15 mouse cellular contexts compared by ENCODE assay signal in the genomic region with DNA sequence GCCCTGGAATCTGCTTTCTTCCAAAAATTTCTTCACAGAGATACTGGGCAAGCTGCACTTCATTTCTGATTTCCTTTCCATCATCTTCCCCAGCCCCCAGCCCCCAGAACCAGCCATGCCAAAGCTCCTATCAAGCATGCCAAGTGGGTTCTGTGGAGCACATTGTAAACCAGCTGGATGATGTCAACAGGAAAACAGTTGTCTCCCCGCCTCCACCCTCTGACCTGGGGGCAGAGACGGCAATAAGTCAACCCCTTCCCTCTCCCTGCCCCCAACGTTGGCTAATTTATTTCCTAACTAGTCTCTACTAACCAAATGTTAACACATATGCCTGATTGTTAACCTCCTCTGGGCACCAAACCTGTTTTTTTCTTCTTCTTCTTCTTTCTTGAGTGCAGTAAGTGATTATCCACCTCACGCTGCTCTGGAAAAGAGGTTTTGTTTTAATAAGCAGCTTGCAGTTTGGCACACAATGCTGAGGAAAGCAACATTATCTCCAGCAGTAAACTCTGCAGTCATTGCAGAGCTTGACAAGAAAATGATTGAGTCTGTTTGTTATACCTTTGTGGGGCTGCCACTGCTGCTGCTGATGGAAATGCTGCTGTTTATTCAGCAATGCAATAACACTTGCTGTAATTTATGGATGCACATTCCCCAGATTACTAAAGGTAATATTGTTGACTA.
DNase-seq lines count a peak whose midpoint lies in the region; ATAC-seq lines count a peak whose summit lies in the region.
"Had no signal": no experiment of that assay in that cellular context is flagged by ENCODE, and none has a peak within 500 bp of the region (broad histone marks: within the 10 kb centered on the region; RNA-seq: fewer than 3 reads in every experiment).

No protein-coding gene starts in this region.

- 26% methylated on average over 4 of the region's 4 CpGs for WGBS in hindbrain, embryonic 15.5 days
- 29% methylated on average over 4 of the region's 4 CpGs for WGBS in hindbrain, embryonic 11.5 days

- no peaks in the 10 kb centered on the region for H3K9me3 ChIP-seq in hindbrain, embryonic 15.5 days
- no peaks in the 10 kb centered on the region for H3K9me3 ChIP-seq in hindbrain, embryonic 11.5 days (ENCODE audit: control insufficient read depth, low read length)
- H3K9me3 ChIP-seq: heart, embryonic 13.5 days; midbrain, embryonic 13.5 days; neural tube, embryonic 12.5 days had no signal

- H3K4me3 ChIP-seq in hindbrain, embryonic 15.5 days: no peak overlapping the region
- no peak overlapping the region for H3K4me3 ChIP-seq in hindbrain, embryonic 11.5 days (ENCODE audit: low read depth, low read length)
- H3K4me3 ChIP-seq: heart, embryonic 13.5 days; midbrain, embryonic 13.5 days; neural tube, embryonic 12.5 days had no signal

- DNase-seq in hindbrain, embryonic 11.5 days (ENCODE audit: low spot score): no peak
- DNase-seq in embryo, embryonic 9.5 days (ENCODE audit: extremely low spot score): peak; percentile 58
- peak; percentile 49 to 65 for DNase-seq in kidney, postnatal 4 days
- peak; percentile 39 for DNase-seq in neural tube, embryonic 10.5 days (ENCODE audit: extremely low spot score, low spot score)
- no peak for DNase-seq in thymus, postnatal 4 days
- DNase-seq: cerebellum, postnatal 14 days; gastrocnemius, postnatal 14 days; thymus, adult 2 months had no signal

- H3K27me3 ChIP-seq in hindbrain, embryonic 15.5 days: no peaks in the 10 kb centered on the region
- no peaks in the 10 kb centered on the region for H3K27me3 ChIP-seq in hindbrain, embryonic 11.5 days (ENCODE audit: control insufficient read depth, insufficient read depth, low read length)

- H3K36me3 ChIP-seq in hindbrain, embryonic 15.5 days: no peaks in the 10 kb centered on the region
- H3K36me3 ChIP-seq in hindbrain, embryonic 11.5 days (ENCODE audit: control insufficient read depth, insufficient read depth, low read length): no peaks in the 10 kb centered on the region
- H3K36me3 ChIP-seq: heart, embryonic 13.5 days; midbrain, embryonic 13.5 days; neural tube, embryonic 12.5 days had no signal

- no peak overlapping the region for H3K9ac ChIP-seq in hindbrain, embryonic 15.5 days
- no peak overlapping the region for H3K9ac ChIP-seq in hindbrain, embryonic 11.5 days (ENCODE audit: low read depth, low read length)
- H3K9ac ChIP-seq: heart, embryonic 13.5 days; hindbrain, embryonic 14.5 days; liver, embryonic 14.5 days; midbrain, embryonic 13.5 days; neural tube, embryonic 12.5 days had no signal

- ATAC-seq in hindbrain, embryonic 15.5 days (ENCODE audit: low FRiP score, low read depth): no peak
- no peak for ATAC-seq in hindbrain, embryonic 11.5 days (ENCODE audit: low FRiP score)
- ATAC-seq in activated CD4-positive, CD25-positive, alpha-beta regulatory T cell, adult 4 months: no peak
- ATAC-seq: midbrain, embryonic 13.5 days had no signal

- no peak overlapping the region for H3K4me2 ChIP-seq in hindbrain, embryonic 15.5 days
- H3K4me2 ChIP-seq in hindbrain, embryonic 11.5 days (replicated peaks; ENCODE audit: low read depth, low read length): no peak overlapping the region
- H3K4me2 ChIP-seq: heart, embryonic 13.5 days; hindbrain, embryonic 14.5 days; midbrain, embryonic 13.5 days; neural tube, embryonic 12.5 days had no signal

- peaks cover 22% of the 10 kb centered on the region for H3K4me1 ChIP-seq in hindbrain, embryonic 15.5 days (replicated peaks)
- H3K4me1 ChIP-seq in hindbrain, embryonic 11.5 days (replicated peaks; ENCODE audit: control insufficient read depth, insufficient read depth, low read length): no peaks in the 10 kb centered on the region

- H3K27ac ChIP-seq in hindbrain, embryonic 15.5 days (replicated peaks): 0 out of 2 replicates have a peak overlapping the region, but pooled peaks have one; percentile 20
- no peak overlapping the region for H3K27ac ChIP-seq in hindbrain, embryonic 11.5 days (ENCODE audit: low read depth, low read length)
- H3K27ac ChIP-seq: heart, embryonic 13.5 days; hindbrain, embryonic 14.5 days; liver, embryonic 14.5 days; midbrain, embryonic 13.5 days; neural tube, embryonic 12.5 days had no signal

Comparison
In these comparisons a context has a peak if more than half of its experiments do, and no peak if none do; other contexts are left out.
1. DNase-seq: peak in embryo, embryonic 9.5 days (single experiment), kidney, postnatal 4 days (2 of 2) and neural tube, embryonic 10.5 days (single experiment); none in hindbrain, embryonic 11.5 days (single experiment) and thymus, postnatal 4 days (single experiment).